Mouse (Mus musculus): ENCODE measurements at regions not wholly inside any gene's neighbourhood (a gene's known extent, or its start where the extent isn't known, plus 50 kb on each side); places are given as distances from the start of the nearest gene placed in this dataset.
"Not testable (repeated sequence)": the region's sequence is repeated elsewhere in the genome, so short reads cannot be mapped to it uniquely, and the experiment has no call there.

GRCm38 (mm10) chr10:111642683-111643082 is 136.6 kb downstream of the Phlda1 start:
- WGBS, result 60% methylated on average over 2 of the region's 2 CpGs
- ATAC-seq (ENCODE audit: low FRiP score), result no peak

GRCm38 (mm10) chr10:111653773-111654172 is 147.7 kb downstream of the Phlda1 start:
- not testable (repeated sequence) for DNase-seq (ENCODE audit: low spot score, missing footprints); H3K27ac ChIP-seq (ENCODE audit: low read depth, low read length); H3K9ac ChIP-seq (ENCODE audit: low read length); ATAC-seq (ENCODE audit: low FRiP score); H3K4me1 ChIP-seq (ENCODE audit: control insufficient read depth, insufficient read depth, low read length); H3K4me2 ChIP-seq; H3K9me3 ChIP-seq (ENCODE audit: control insufficient read depth, low read length); H3K4me3 ChIP-seq (ENCODE audit: low read depth, low read length); H3K36me3 ChIP-seq (ENCODE audit: control insufficient read depth, insufficient read depth, low read length)
- WGBS, result 67% methylated on average over 2 of the region's 2 CpGs
- H3K27me3 ChIP-seq (ENCODE audit: control insufficient read depth, insufficient read depth, low read length), result peaks cover 29% of the 10 kb centered on the region

More at GRCm38 (mm10) chr10:111642683-111643082, 136.6 kb downstream of the Phlda1 start:
- no peaks in the 10 kb centered on the region for H3K9me3 ChIP-seq (ENCODE audit: control insufficient read depth, low read length)
- H3K4me3 ChIP-seq (ENCODE audit: low read depth, low read length), result no peak overlapping the region
- no peaks in the 10 kb centered on the region for H3K27me3 ChIP-seq (ENCODE audit: control insufficient read depth, insufficient read depth, low read length)
- no peak overlapping the region for H3K27ac ChIP-seq (ENCODE audit: low read depth, low read length)
- H3K4me2 ChIP-seq, result no peak overlapping the region
- H3K4me1 ChIP-seq (ENCODE audit: control insufficient read depth, insufficient read depth, low read length), result no peaks in the 10 kb centered on the region
- no peaks in the 10 kb centered on the region for H3K36me3 ChIP-seq (ENCODE audit: control insufficient read depth, insufficient read depth, low read length)
- H3K9ac ChIP-seq (ENCODE audit: low read length), result no peak overlapping the region
- DNase-seq (ENCODE audit: low spot score, missing footprints), result no peak

- ATAC-seq (ENCODE audit: low FRiP score) (no peak), DNase-seq (ENCODE audit: low spot score, missing footprints) (no peak)
- WGBS, result 64% methylated on average over 22 of the region's 22 CpGs
- Histone ChIP-seq H3K4me1 (ENCODE audit: control insufficient read depth, insufficient read depth, low read length) (0 out of 2 replicates have a peak, but pooled peaks cover 3% of the 10 kb centered on the region), H3K9me3 (ENCODE audit: control insufficient read depth, low read length) (no peaks in the 10 kb centered on the region), H3K9ac (ENCODE audit: low read length) (no peak overlapping the region), H3K4me3 (ENCODE audit: low read depth, low read length) (no peak overlapping the region), H3K36me3 (ENCODE audit: control insufficient read depth, insufficient read depth, low read length) (no peaks in the 10 kb centered on the region), H3K27ac (ENCODE audit: low read depth, low read length) (no peak overlapping the region), H3K27me3 (ENCODE audit: control insufficient read depth, insufficient read depth, low read length) (peaks cover 29% of the 10 kb centered on the region), H3K4me2 (no peak overlapping the region)
These were observed 148.5 kb downstream of the Phlda1 start for GRCm38 (mm10) chr10:111654364-111655226.

GRCm38 (mm10) chr10:111658828-111659227 is 152.7 kb downstream of the Phlda1 start:
- H3K4me2 ChIP-seq, result peak overlapping the region; percentile 1; the same call in 1 of the 2 replicates
- no peak overlapping the region for H3K9ac ChIP-seq (ENCODE audit: low read length)
- H3K9me3 ChIP-seq (ENCODE audit: control insufficient read depth, low read length), result no peaks in the 10 kb centered on the region
- peaks cover 57% of the 10 kb centered on the region for H3K27me3 ChIP-seq (ENCODE audit: control insufficient read depth, insufficient read depth, low read length)
- WGBS, result 23% methylated on average over 9 of the region's 9 CpGs
- DNase-seq (ENCODE audit: low spot score, missing footprints), result peak; percentile 91
- H3K27ac ChIP-seq (ENCODE audit: low read depth, low read length), result no peak overlapping the region
- no peak overlapping the region for H3K4me3 ChIP-seq (ENCODE audit: low read depth, low read length)
- H3K36me3 ChIP-seq (ENCODE audit: control insufficient read depth, insufficient read depth, low read length), result no peaks in the 10 kb centered on the region
- 0 out of 2 replicates have a peak, but pooled peaks cover 3% of the 10 kb centered on the region for H3K4me1 ChIP-seq (ENCODE audit: control insufficient read depth, insufficient read depth, low read length)
- peak; percentile 76 for ATAC-seq (ENCODE audit: low FRiP score)

- Histone ChIP-seq H3K36me3 (ENCODE audit: control insufficient read depth, insufficient read depth, low read length) (no peaks in the 10 kb centered on the region), H3K4me2 (no peak overlapping the region), H3K4me3 (ENCODE audit: low read depth, low read length) (no peak overlapping the region), H3K27me3 (ENCODE audit: control insufficient read depth, insufficient read depth, low read length) (peaks cover 36% of the 10 kb centered on the region), H3K9me3 (ENCODE audit: control insufficient read depth, low read length) (no peaks in the 10 kb centered on the region), H3K27ac (ENCODE audit: low read depth, low read length) (no peak overlapping the region), H3K9ac (ENCODE audit: low read length) (no peak overlapping the region), H3K4me1 (ENCODE audit: control insufficient read depth, insufficient read depth, low read length) (0 out of 2 replicates have a peak, but pooled peaks cover 3% of the 10 kb centered on the region)
- DNase-seq (ENCODE audit: low spot score, missing footprints), result no peak
- no peak for ATAC-seq (ENCODE audit: low FRiP score)
- WGBS, result 81% methylated on average over 1 of the region's 1 CpGs
These were observed 156.6 kb downstream of the Phlda1 start for GRCm38 (mm10) chr10:111662665-111663064.

GRCm38 (mm10) chr10:111665834-111666233 is 159.7 kb downstream of the Phlda1 start:
- H3K4me2 ChIP-seq, result no peak overlapping the region
- no peak overlapping the region for H3K4me3 ChIP-seq (ENCODE audit: low read depth, low read length)
- no peaks in the 10 kb centered on the region for H3K9me3 ChIP-seq (ENCODE audit: control insufficient read depth, low read length)
- no peaks in the 10 kb centered on the region for H3K4me1 ChIP-seq (ENCODE audit: control insufficient read depth, insufficient read depth, low read length)
- no peak for ATAC-seq (ENCODE audit: low FRiP score)
- H3K27me3 ChIP-seq (ENCODE audit: control insufficient read depth, insufficient read depth, low read length), result peaks cover 26% of the 10 kb centered on the region
- no peak for DNase-seq (ENCODE audit: low spot score, missing footprints)
- no peak overlapping the region for H3K9ac ChIP-seq (ENCODE audit: low read length)
- no peak overlapping the region for H3K27ac ChIP-seq (ENCODE audit: low read depth, low read length)
- 87% methylated on average over 14 of the region's 14 CpGs for WGBS
- no peaks in the 10 kb centered on the region for H3K36me3 ChIP-seq (ENCODE audit: control insufficient read depth, insufficient read depth, low read length)

GRCm38 (mm10) chr10:111666963-111667362 is 160.9 kb downstream of the Phlda1 start:
- Histone ChIP-seq H3K27ac (ENCODE audit: low read depth, low read length) (no peak overlapping the region), H3K4me1 (ENCODE audit: control insufficient read depth, insufficient read depth, low read length) (no peaks in the 10 kb centered on the region), H3K36me3 (ENCODE audit: control insufficient read depth, insufficient read depth, low read length) (no peaks in the 10 kb centered on the region), H3K4me2 (no peak overlapping the region), H3K4me3 (ENCODE audit: low read depth, low read length) (no peak overlapping the region), H3K27me3 (ENCODE audit: control insufficient read depth, insufficient read depth, low read length) (peaks cover 17% of the 10 kb centered on the region), H3K9me3 (ENCODE audit: control insufficient read depth, low read length) (no peaks in the 10 kb centered on the region), H3K9ac (ENCODE audit: low read length) (no peak overlapping the region)
- WGBS, result 87% methylated on average over 13 of the region's 13 CpGs
- ATAC-seq (ENCODE audit: low FRiP score), result no peak
- DNase-seq (ENCODE audit: low spot score, missing footprints), result no peak

- Histone ChIP-seq H3K4me2 (no peak overlapping the region), H3K27me3 (ENCODE audit: control insufficient read depth, insufficient read depth, low read length) (peaks cover 4% of the 10 kb centered on the region; the same call in 1 of the 2 replicates), H3K9ac (ENCODE audit: low read length) (no peak overlapping the region), H3K4me1 (ENCODE audit: control insufficient read depth, insufficient read depth, low read length) (peaks cover 6% of the 10 kb centered on the region; the same call in 1 of the 2 replicates), H3K9me3 (ENCODE audit: control insufficient read depth, low read length) (no peaks in the 10 kb centered on the region), H3K4me3 (ENCODE audit: low read depth, low read length) (no peak overlapping the region), H3K36me3 (ENCODE audit: control insufficient read depth, insufficient read depth, low read length) (no peaks in the 10 kb centered on the region), H3K27ac (ENCODE audit: low read depth, low read length) (no peak overlapping the region)
- DNase-seq (ENCODE audit: low spot score, missing footprints), result no peak
- WGBS, result 95% methylated on average over 1 of the region's 1 CpGs
- ATAC-seq (ENCODE audit: low FRiP score), result no peak
These were observed 162.6 kb downstream of the Phlda1 start for GRCm38 (mm10) chr10:111668639-111669038.

- Histone ChIP-seq H3K4me3 (ENCODE audit: low read depth, low read length) (no peak overlapping the region), H3K9ac (ENCODE audit: low read length) (no peak overlapping the region), H3K36me3 (ENCODE audit: control insufficient read depth, insufficient read depth, low read length) (no peaks in the 10 kb centered on the region), H3K27me3 (ENCODE audit: control insufficient read depth, insufficient read depth, low read length) (peaks cover 3% of the 10 kb centered on the region; the same call in 1 of the 2 replicates), H3K9me3 (ENCODE audit: control insufficient read depth, low read length) (no peaks in the 10 kb centered on the region), H3K4me2 (no peak overlapping the region), H3K4me1 (ENCODE audit: control insufficient read depth, insufficient read depth, low read length) (peaks cover 6% of the 10 kb centered on the region; the same call in 1 of the 2 replicates), H3K27ac (ENCODE audit: low read depth, low read length) (no peak overlapping the region)
- WGBS, result 60% methylated on average over 6 of the region's 6 CpGs
- ATAC-seq (ENCODE audit: low FRiP score) (peak; percentile 76), DNase-seq (ENCODE audit: low spot score, missing footprints) (no peak)
These were observed 163.6 kb downstream of the Phlda1 start for GRCm38 (mm10) chr10:111669658-111670057.

Measured in midbrain, embryonic 11.5 days (tissue).